Mouse (Mus musculus): ENCODE measurements around the gene BC052040. TPM values are rescaled to one million over a fixed set of nuclear protein-coding genes. Genes with fewer than 3 reads are reported as not detected.

The BC052040 gene
- polyA plus RNA-seq (2012; rRNA removed), result 0.52 and 0.93 TPM in 2 replicates

GRCm38 (mm10) chr2:115581241-115581988 is at the start of gene BC052040:
TSS of gene BC052040 (plus strand) at chr2:115581716.

Data from stomach, adult 2 months (tissue).